Mouse (Mus musculus): ENCODE measurements at regions not wholly inside any gene's neighbourhood (a gene's known extent, or its start where the extent isn't known, plus 50 kb on each side); places are given as distances from the start of the nearest gene placed in this dataset.

GRCm38 (mm10) chr2:131801212-131801611 is 58.3 kb downstream of the Erv3 start:
- WGBS, result 74% methylated on average over 8 of the region's 8 CpGs
- Histone ChIP-seq H3K4me3 (ENCODE audit: low read depth, low read length) (no peak overlapping the region), H3K27ac (ENCODE audit: low read depth, low read length) (no peak overlapping the region), H3K9me3 (ENCODE audit: control insufficient read depth, low read length) (no peaks in the 10 kb centered on the region), H3K36me3 (ENCODE audit: control insufficient read depth, insufficient read depth, low read length) (no peaks in the 10 kb centered on the region), H3K27me3 (ENCODE audit: control insufficient read depth, insufficient read depth, low read length) (no peaks in the 10 kb centered on the region; the same call in 1 of the 2 replicates), H3K4me2 (no peak overlapping the region), H3K4me1 (ENCODE audit: control insufficient read depth, insufficient read depth, low read length) (no peaks in the 10 kb centered on the region), H3K9ac (ENCODE audit: low read length) (no peak overlapping the region)
- DNase-seq (ENCODE audit: low spot score, missing footprints), result no peak
- ATAC-seq (ENCODE audit: low FRiP score), result no peak

DNA sequence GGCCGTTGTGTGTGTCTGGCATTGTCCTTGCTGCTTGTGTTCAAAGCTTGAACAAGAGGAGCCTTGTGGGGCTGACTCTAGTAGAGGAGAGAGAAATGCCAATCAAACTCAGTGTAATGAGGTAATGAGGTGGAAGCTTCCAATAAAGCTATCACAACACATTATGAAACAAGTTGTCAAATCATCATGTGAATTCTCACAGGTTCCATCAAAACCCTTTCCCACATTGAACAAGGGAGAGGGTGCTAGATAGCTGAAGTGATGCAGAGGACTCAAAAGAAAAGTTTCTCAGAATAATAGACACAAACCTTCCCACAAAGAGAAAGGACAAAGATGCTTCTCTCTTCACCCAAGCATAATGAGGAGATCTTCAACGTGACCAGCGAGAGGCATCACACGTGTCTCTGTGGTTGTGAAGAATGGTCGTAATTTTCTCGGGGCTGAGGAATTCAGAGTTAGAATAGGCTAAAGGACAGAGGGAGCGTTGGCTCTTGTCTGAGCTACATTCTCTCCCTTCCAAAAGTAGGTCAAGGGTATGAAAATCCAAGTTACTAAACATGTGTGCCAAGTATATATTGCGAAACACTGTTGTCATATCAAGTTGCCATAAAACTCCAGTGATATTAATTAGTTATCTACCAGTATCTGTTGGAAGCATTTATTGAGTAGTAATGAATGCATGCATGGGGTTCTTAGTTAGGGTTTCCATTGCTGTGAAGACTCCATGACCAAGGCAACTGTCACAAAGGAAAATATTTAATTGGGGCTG is 59.2 kb downstream of the Erv3 start:
- Histone ChIP-seq H3K4me1 (ENCODE audit: control insufficient read depth, insufficient read depth, low read length) (no peaks in the 10 kb centered on the region), H3K9ac (ENCODE audit: low read length) (no peak overlapping the region), H3K27me3 (ENCODE audit: control insufficient read depth, insufficient read depth, low read length) (no peaks in the 10 kb centered on the region; the same call in 1 of the 2 replicates), H3K27ac (ENCODE audit: low read depth, low read length) (no peak overlapping the region), H3K36me3 (ENCODE audit: control insufficient read depth, insufficient read depth, low read length) (no peaks in the 10 kb centered on the region), H3K4me3 (ENCODE audit: low read depth, low read length) (no peak overlapping the region), H3K4me2 (no peak overlapping the region), H3K9me3 (ENCODE audit: control insufficient read depth, low read length) (no peaks in the 10 kb centered on the region)
- DNase-seq (ENCODE audit: low spot score, missing footprints) (no peak), ATAC-seq (ENCODE audit: low FRiP score) (no peak)
- WGBS, result 85% methylated on average over 8 of the region's 8 CpGs

GRCm38 (mm10) chr2:131799486-131799885 is 60.1 kb downstream of the Erv3 start:
- H3K27me3 ChIP-seq (ENCODE audit: control insufficient read depth, insufficient read depth, low read length), result no peaks in the 10 kb centered on the region; the same call in 1 of the 2 replicates
- H3K9me3 ChIP-seq (ENCODE audit: control insufficient read depth, low read length), result no peaks in the 10 kb centered on the region
- H3K4me2 ChIP-seq, result no peak overlapping the region
- ATAC-seq (ENCODE audit: low FRiP score) (no peak), DNase-seq (ENCODE audit: low spot score, missing footprints) (no peak)
- H3K36me3 ChIP-seq (ENCODE audit: control insufficient read depth, insufficient read depth, low read length), result no peaks in the 10 kb centered on the region
- no peak overlapping the region for H3K9ac ChIP-seq (ENCODE audit: low read length)
- no peaks in the 10 kb centered on the region for H3K4me1 ChIP-seq (ENCODE audit: control insufficient read depth, insufficient read depth, low read length)
- 91% methylated on average over 7 of the region's 7 CpGs for WGBS
- H3K27ac ChIP-seq (ENCODE audit: low read depth, low read length), result no peak overlapping the region
- no peak overlapping the region for H3K4me3 ChIP-seq (ENCODE audit: low read depth, low read length)

- DNase-seq (ENCODE audit: low spot score, missing footprints) (no peak), ATAC-seq (ENCODE audit: low FRiP score) (no peak)
- no peaks in the 10 kb centered on the region for H3K36me3 ChIP-seq (ENCODE audit: control insufficient read depth, insufficient read depth, low read length)
- no peaks in the 10 kb centered on the region for H3K4me1 ChIP-seq (ENCODE audit: control insufficient read depth, insufficient read depth, low read length)
- no peak overlapping the region for H3K4me3 ChIP-seq (ENCODE audit: low read depth, low read length)
- H3K9ac ChIP-seq (ENCODE audit: low read length), result no peak overlapping the region
- no peak overlapping the region for H3K27ac ChIP-seq (ENCODE audit: low read depth, low read length)
- H3K4me2 ChIP-seq, result no peak overlapping the region
- H3K9me3 ChIP-seq (ENCODE audit: control insufficient read depth, low read length), result no peaks in the 10 kb centered on the region
- no peaks in the 10 kb centered on the region for H3K27me3 ChIP-seq (ENCODE audit: control insufficient read depth, insufficient read depth, low read length)
- 73% methylated on average over 9 of the region's 9 CpGs for WGBS
Measured at GRCm38 (mm10) chr2:131797001-131797693, 62.4 kb downstream of the Erv3 start.

- WGBS, result 83% methylated on average over 1 of the region's 1 CpGs
Measured at GRCm38 (mm10) chr2:131775381-131775780, 84.2 kb downstream of the Erv3 start.

GRCm38 (mm10) chr2:131773691-131774090 is 85.9 kb downstream of the Erv3 start:
- no peak for DNase-seq (ENCODE audit: low spot score, missing footprints)
- WGBS, result 86% methylated on average over 4 of the region's 4 CpGs
- no peaks in the 10 kb centered on the region for H3K36me3 ChIP-seq (ENCODE audit: control insufficient read depth, insufficient read depth, low read length)
- H3K9me3 ChIP-seq (ENCODE audit: control insufficient read depth, low read length), result no peaks in the 10 kb centered on the region
- H3K27ac ChIP-seq (ENCODE audit: low read depth, low read length), result no peak overlapping the region
- no peaks in the 10 kb centered on the region for H3K27me3 ChIP-seq (ENCODE audit: control insufficient read depth, insufficient read depth, low read length)
- H3K9ac ChIP-seq (ENCODE audit: low read length), result no peak overlapping the region
- no peak overlapping the region for H3K4me2 ChIP-seq
- no peak for ATAC-seq (ENCODE audit: low FRiP score)
- no peaks in the 10 kb centered on the region for H3K4me1 ChIP-seq (ENCODE audit: control insufficient read depth, insufficient read depth, low read length)
- H3K4me3 ChIP-seq (ENCODE audit: low read depth, low read length), result no peak overlapping the region

More at GRCm38 (mm10) chr2:131775381-131775780, 84.2 kb downstream of the Erv3 start:
- ATAC-seq (ENCODE audit: low FRiP score) (no peak), DNase-seq (ENCODE audit: low spot score, missing footprints) (no peak)
- Histone ChIP-seq H3K27ac (ENCODE audit: low read depth, low read length) (no peak overlapping the region), H3K9me3 (ENCODE audit: control insufficient read depth, low read length) (no peaks in the 10 kb centered on the region), H3K36me3 (ENCODE audit: control insufficient read depth, insufficient read depth, low read length) (no peaks in the 10 kb centered on the region), H3K27me3 (ENCODE audit: control insufficient read depth, insufficient read depth, low read length) (no peaks in the 10 kb centered on the region), H3K4me3 (ENCODE audit: low read depth, low read length) (no peak overlapping the region), H3K9ac (ENCODE audit: low read length) (no peak overlapping the region), H3K4me1 (ENCODE audit: control insufficient read depth, insufficient read depth, low read length) (no peaks in the 10 kb centered on the region), H3K4me2 (no peak overlapping the region)

DNA sequence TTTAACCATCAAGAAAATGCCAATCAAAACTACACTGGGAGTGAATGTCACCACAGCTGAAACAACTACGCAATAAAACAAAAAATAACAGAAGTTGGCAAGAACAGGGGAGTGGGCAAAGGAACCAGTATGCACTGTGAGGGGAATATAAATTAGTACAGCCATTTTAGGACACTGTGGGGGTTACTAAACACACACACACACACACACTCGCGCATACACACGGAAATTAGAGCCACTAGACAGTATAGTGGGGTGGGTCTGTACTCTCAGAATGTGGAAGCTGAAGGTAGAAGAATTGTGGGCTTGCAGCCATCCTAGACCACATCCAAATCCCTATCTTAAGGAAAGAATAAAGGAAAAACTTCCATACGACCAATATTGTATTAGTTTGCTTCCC is 87.4 kb downstream of the Erv3 start:
- no peak overlapping the region for H3K27ac ChIP-seq (ENCODE audit: low read depth, low read length)
- ATAC-seq (ENCODE audit: low FRiP score) (no peak), DNase-seq (ENCODE audit: low spot score, missing footprints) (no peak)
- H3K27me3 ChIP-seq (ENCODE audit: control insufficient read depth, insufficient read depth, low read length), result no peaks in the 10 kb centered on the region
- no peak overlapping the region for H3K4me2 ChIP-seq
- no peak overlapping the region for H3K9ac ChIP-seq (ENCODE audit: low read length)
- no peaks in the 10 kb centered on the region for H3K9me3 ChIP-seq (ENCODE audit: control insufficient read depth, low read length)
- no peak overlapping the region for H3K4me3 ChIP-seq (ENCODE audit: low read depth, low read length)
- no peaks in the 10 kb centered on the region for H3K4me1 ChIP-seq (ENCODE audit: control insufficient read depth, insufficient read depth, low read length)
- WGBS, result 81% methylated on average over 5 of the region's 5 CpGs
- no peaks in the 10 kb centered on the region for H3K36me3 ChIP-seq (ENCODE audit: control insufficient read depth, insufficient read depth, low read length)

DNA sequence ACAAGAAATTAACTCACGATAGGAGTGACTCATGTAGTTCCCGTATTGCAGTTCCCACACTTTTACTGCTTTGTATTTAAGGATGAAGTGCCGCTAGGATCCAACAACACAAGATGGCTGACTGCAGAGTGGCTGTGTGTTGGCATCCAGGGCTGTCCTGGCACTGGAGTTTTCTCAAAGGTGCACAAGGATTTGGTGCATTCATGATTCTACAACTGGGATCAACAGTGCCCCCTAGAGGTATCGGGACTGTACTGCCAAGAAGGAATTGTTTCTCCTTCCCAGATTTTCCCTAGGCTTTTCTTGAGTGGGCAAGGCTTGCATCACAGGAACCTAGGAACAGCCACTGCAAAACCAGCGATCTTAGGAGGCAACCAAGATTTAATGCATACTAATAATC is 88.7 kb downstream of the Erv3 start:
- Histone ChIP-seq H3K4me3 (ENCODE audit: low read depth, low read length) (no peak overlapping the region), H3K4me1 (ENCODE audit: control insufficient read depth, insufficient read depth, low read length) (no peaks in the 10 kb centered on the region), H3K36me3 (ENCODE audit: control insufficient read depth, insufficient read depth, low read length) (no peaks in the 10 kb centered on the region), H3K9ac (ENCODE audit: low read length) (no peak overlapping the region), H3K27ac (ENCODE audit: low read depth, low read length) (no peak overlapping the region), H3K9me3 (ENCODE audit: control insufficient read depth, low read length) (no peaks in the 10 kb centered on the region), H3K4me2 (no peak overlapping the region), H3K27me3 (ENCODE audit: control insufficient read depth, insufficient read depth, low read length) (no peaks in the 10 kb centered on the region)
- DNase-seq (ENCODE audit: low spot score, missing footprints) (peak; percentile 93), ATAC-seq (ENCODE audit: low FRiP score) (no peak)
- WGBS, result 56% methylated on average over 5 of the region's 5 CpGs

DNA sequence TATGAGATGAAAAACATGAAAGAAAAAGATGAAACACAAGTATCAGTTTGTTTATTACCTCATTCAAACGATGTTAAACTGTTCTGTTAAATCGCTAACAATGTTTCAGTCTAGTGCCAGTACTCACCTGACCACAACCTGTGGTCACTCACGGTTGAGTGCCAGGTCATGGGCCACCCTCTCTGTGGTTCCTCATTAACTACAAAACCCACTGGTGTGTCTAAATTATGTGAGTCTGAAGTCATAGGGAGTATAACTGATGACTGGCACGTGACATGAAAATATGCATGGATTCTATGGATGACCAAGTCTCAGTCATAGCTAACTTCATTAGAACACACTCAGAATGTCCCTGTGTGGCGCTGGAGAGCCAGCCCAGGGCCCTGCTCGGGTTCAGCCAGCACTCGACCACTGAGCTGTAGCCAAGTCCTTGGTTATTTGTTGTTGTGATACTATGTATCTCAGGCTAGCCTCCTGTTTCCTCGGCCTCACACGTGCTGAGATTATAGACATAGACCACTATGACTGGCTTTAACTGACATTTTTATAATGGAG is 89.8 kb downstream of the Erv3 start:
- ATAC-seq (ENCODE audit: low FRiP score) (no peak), DNase-seq (ENCODE audit: low spot score, missing footprints) (no peak)
- Histone ChIP-seq H3K9me3 (ENCODE audit: control insufficient read depth, low read length) (no peaks in the 10 kb centered on the region), H3K27ac (ENCODE audit: low read depth, low read length) (no peak overlapping the region), H3K27me3 (ENCODE audit: control insufficient read depth, insufficient read depth, low read length) (no peaks in the 10 kb centered on the region), H3K36me3 (ENCODE audit: control insufficient read depth, insufficient read depth, low read length) (no peaks in the 10 kb centered on the region), H3K4me2 (no peak overlapping the region), H3K4me3 (ENCODE audit: low read depth, low read length) (no peak overlapping the region), H3K9ac (ENCODE audit: low read length) (no peak overlapping the region), H3K4me1 (ENCODE audit: control insufficient read depth, insufficient read depth, low read length) (no peaks in the 10 kb centered on the region)
- WGBS, result 86% methylated on average over 9 of the region's 9 CpGs

Measured in midbrain, embryonic 11.5 days (tissue).